Mouse (Mus musculus): ENCODE measurements around the gene Aip.

DNA sequence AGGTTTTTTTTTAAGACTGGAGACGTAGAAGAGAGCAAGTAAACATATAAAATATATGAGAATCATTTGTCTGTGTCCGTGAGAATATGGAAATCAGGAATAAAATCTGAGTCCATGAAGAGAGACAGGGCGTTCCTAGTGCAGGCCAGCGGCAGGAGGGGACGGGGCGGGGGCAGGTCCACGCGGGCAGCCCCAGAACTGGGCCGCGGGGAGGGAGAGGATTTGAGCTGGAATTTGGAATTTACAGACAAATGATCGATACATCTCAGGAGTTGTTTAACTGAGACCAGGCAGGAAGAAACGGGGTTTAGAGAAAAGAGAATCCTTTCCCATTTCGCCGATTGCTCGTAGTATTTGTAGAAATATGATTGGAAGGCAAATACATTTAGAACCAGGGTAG, 55.3 kb downstream of the Aip start:
- no peak for TF ChIP-seq POLR2A (IDR thresholded peaks at IDR 0.05; ENCODE audit: borderline replicate concordance, control insufficient read depth, low read depth, low read length)
- no peak for TF ChIP-seq CTCF (IDR thresholded peaks at IDR 0.05; ENCODE audit: control insufficient read depth, insufficient read depth, low read length)
